Mouse (Mus musculus) mature B cell (primary cell): ENCODE data around the gene Ikzf2.

Experiments used
- in situ Hi-C: fragments of 300-500 bp; cut with MboI; formaldehyde crosslinking; loops from 2 replicates; pipeline ENCODE4 v1.14.3; 2019

The Ikzf2 gene

DNA sequence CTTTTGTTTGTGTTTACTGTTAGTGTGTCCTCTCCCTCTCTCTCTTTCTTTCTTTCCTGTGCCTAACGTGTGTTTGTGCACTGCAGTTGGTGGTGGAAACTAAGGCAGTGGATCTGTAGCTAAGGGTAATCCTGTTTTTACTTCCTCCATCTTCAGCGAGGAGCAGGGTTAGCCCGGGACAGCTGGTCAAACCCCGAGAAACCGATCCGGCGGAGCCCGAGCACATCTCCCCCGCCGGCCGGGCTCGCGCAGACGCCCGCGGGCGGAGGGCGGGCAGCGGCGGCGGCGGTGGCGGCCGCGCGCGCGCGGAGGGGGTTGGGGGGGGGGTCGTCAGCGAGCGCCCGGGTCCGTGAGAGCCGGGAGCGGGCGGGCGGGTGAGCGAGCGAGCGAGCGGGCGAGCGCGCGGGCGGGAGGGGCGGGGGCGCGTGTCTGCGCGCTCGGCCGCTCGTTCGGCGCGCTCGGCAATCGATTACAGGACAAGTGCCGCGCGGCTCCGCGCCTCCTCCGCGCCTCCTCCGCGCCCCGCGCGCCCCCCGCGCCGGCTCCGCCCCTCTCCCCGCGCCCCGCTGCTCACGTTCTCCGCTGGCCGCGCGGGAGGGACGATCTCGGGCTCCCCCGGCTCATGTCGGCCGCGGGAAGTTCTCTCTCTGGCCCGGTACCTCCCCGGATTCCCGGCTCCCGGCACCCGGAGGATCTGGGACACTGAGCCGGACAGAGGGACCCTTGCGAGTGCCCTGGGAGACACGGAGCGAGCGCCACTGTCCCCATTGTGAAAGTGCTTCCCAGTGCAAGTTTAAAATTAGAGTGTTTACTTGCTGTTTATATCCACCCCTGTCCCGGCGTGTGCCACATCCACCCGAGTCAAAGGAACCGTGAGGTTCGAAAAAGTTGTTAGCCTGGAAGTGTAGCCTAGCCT is at the start of gene Ikzf2:
Gene Ikzf2, minus strand, starts transcription at position 170 of the 916 bp plus-strand sequence.
- in situ Hi-C loops = no loop called here

DNA sequence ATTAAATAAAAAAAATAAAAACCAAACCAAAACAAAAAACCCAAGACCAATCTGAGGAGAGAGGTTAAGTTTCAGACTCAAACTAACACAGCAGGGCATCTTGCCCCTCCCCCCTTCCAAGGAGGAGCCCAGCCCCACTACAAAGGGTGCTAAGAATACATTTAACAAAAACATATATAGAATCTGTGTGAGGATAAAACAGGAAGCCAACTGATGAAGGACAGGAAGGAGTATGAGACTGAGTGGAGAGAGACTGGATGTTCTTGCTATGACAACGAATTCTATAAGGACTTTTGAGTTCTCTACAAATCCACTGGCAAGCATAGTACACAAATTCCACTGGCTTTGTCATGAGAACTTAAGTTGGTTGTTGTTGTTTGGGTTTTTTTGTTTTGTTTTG is 42.7 kb upstream of the Ikzf2 start:
- in situ Hi-C loops = no loop called here

DNA sequence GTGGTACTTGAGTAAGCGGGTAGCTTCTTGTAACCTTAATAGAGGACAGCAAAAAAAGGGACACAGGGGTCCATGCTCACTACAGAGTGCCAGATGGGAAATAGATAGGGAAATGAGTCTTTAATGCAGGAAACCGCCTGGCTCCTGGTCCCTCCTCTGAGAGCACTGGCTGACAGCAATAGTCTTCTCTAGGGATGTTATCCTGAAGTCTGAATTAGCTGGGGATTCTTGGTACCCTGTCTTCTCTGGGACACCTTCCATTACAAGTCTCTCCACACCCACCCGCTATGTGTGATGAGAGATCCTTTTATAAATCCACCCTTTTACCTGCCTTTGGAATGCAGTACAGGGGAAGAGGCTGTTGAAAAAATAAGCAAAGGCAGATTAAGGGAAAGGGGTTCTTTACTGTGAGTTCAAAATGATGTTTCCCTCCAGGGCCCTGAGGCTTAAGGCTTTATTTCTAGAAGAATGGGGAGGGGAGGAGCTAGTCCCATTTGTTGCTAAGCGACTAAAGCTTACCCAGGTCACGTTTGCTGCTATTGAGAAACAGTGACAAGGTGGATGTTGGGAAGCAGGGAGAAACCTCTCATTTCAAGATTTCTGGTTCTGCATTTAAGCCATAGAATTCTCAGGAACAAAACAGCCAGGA is 42.1 kb upstream of the Ikzf2 start:
- in situ Hi-C loops = no loop called here

DNA sequence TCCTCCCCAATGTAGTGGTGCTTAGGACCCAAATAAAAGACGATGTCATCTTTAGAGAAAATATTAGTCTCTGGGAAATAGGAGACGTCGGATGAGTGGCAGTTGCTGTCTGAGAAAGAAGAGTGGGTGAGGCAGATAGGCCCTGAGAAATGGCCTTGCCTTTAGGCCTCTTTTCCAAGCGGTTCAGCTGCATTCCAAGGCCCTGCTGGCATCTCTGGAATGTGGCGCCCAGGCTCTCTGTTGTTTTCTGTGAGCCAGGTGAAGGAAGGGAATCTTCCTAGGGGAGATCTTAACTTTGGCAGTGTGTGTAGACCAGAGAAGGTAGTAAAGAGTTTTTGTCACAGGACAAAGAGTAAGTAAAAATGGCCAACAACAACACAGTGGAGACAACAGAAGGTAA is 40.9 kb upstream of the Ikzf2 start:
- in situ Hi-C loops = no loop called here

DNA sequence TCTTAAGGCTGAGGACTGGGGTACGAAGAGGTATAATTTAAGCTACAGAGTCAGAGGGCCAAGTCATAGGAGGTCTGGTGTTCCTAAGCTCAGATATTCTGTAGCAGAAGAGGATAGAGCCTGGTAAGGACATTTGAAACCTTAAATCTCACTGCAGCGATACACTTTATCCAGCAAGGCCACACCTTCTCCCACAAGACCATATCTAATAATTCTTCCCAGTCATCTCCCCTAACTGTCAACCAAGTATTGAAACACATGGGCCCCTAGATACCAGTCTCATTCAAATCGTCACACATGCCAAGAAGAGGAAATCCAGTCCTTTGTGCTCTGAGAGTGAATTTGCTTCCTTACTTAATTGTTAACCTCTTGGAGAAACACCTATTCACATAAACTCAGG is 30.1 kb upstream of the Ikzf2 start:
- in situ Hi-C loops = no loop called here

DNA sequence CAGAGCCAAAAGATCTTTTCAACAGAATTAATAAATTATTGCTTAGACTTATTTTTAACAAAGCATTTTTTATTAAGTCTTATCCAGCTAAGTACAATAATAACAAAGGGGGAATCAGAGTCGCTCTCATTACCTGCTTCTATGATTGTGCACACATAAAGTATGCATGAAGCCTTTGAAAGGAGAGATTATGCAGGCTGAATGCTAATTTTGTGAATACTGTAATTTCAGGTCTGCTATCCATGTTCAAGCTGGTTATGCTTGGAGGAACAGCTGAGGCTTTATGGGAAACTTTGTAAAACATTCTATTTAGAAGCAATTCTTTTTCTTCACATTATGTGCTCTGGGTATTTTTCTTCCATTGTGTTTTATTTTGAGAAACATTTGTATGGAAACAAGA is 21.5 kb upstream of the Ikzf2 start:
- in situ Hi-C loops = no loop called here

DNA sequence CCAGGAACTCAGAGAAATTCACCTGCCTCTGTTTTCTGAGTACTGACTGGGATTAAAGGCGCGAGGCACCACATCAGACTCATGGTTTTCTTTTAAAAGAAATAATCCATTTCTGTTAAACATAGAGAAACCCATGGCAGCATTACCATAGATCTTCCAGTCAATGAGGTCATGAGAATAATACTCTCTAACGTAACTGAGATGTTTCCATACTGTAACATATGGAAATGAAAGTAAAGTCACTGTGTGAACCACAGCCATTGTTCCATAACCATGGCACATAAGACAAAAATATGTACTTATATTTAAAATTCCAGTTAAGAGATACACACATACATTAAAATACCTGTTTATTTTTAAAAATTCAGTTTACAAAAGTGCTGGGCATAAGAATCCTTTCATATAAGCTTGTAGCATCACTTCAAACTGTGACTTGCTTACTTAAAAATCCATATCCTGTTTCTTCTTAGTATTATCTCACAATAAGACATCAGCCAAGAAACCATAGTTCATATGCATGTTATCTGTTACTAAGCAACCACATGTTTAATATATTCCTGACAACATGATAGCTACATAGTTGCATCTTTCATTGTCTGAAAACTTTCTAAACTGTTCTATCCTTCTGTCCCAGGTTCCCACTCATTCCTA is 16.6 kb upstream of the Ikzf2 start:
- in situ Hi-C loops = no loop called here

DNA sequence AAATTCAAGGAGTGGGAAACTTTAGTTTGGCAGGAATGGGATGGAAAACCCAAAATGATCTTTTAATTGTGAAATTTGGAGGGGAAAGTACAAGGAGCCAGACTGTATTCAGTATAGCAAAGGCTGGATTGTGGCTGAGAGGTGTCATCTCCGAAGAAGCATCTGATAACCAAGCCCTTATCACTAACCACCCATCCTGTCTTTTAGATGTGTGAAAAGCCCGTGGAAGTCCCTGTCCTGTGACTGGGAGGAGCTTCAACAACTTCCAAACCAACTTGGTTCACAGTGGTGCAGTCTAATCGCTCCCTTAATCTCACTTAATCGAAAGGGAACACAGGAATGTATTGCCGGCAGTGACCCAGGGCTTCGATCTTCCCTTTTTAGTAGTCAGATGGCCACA is 4.9 kb upstream of the Ikzf2 start:
- in situ Hi-C loops = no loop called here

DNA sequence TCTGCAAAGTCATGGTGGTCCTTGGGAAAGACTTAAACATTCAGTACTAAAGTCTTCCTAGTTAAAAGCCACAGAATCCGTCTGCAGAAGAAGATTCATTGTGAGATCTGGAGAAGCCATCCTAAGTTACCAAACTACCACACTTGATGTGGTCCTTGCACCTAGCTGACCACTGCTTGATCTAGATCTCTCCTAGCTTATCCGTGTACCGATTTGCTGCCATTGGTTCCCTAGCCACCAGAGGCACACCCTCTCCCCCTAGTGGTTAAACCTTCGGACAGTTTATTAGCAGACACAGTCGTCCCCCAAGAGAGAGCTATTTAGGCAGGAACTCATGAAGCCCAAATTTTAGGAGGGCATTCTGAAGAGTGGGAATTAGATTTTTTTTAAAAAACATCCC is 1.9 kb upstream of the Ikzf2 start:
- in situ Hi-C loops = no loop called here

DNA sequence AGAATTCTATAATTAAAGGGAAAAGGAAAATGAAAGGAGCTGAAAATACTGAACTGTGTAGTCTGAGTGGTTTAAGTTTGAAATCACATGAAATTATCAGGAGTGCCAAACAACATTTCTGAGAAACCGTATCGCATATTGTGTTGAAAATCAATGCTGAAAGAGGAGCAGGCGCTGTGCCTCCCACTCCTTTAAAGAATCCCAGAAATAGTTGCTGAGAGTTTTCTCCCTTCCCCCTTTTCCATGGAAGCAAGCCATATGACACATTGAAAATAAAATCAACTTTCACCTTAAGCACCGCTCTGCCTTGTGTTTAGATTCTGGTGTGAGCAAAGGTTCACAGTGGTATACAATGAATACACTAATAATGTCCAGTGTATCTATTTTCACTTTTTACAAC is 1.1 kb upstream of the Ikzf2 start:
- in situ Hi-C loops = no loop called here

DNA sequence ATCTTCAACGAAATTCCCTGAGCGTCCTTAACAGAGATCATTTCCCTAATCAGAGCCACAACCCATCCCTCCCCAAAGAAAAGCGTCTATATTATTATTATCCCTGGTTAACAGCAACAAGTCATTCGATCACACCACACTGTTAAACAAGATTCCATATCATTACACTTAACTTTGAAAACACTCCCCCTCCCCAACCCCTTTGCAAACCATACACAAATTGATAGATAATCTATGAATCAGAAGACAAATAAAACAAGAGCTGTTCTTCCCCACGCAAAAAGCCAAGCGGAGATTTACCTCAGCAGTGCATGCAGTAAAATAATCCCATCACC is 337 bp downstream of the Ikzf2 start:
- in situ Hi-C loops = no loop called here

DNA sequence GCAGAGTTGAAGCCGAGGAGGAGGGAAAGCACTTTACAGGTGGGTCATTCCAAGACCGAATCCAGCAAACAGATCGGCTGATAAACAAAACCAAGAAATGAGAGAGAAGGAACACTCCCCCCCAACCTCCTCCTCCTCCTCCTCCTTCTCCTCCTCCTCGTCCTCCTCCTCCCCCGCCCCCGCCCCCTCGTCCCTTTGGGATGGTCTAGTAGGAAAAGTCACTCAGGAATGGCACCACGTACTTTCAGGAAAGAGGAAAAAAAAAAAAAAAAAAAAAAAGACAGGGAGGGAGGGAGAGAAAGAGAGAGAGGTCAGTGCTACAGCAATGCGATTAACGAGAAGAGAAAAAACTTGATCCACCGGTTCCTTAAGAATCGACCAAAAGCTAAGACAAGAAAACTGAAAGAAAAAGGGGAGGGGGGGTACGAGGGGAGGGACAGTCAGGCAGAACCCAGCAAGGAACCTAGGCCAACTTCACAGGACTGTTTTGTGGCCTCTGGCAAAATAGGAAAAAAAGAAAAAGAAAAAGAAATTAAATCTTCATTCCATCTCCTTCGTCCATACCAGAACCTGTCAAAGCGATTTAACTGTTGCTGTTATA is 1.1 kb downstream of the Ikzf2 start:
- in situ Hi-C loops = no loop called here

DNA sequence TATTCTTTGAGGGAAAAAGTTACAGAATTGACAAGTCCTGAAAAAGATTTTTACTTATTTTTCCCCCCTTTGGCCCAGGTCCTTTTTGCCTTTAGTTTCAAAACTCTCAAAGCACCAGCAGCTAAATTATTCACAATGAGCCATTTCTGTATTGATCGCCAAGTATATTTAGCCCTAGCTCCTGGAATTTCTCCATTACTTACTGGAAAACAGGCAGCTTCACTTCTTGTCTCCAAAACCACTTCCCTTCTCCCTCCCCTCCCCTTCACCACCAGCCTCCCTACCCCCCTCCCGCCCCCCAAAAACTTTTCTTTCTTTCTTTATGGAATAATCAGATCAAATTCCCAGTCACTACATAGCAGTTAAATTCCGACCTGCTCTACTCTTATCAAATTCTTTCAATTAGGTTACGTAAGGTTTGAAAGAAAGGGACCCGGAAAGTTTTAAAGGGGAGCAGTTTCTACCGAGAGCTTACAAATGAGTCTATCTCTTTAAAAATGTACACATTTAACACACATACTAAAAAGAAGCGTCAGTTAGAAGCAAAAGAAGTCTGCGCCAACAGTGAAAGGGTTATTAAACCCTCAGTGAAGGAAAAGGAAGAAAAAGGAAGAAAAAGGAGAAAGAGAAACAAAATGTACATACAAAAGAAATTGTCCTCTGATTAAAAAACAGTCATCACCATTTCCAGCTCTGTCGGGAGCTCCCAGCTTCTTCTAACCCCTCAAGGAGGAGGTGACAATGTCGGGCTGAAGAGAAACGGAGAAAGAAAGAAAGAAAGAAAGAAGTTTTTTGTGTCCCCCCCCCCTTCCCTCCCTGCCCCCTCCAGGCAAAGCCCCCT is 1.8 kb downstream of the Ikzf2 start:
- in situ Hi-C loops = no loop called here

DNA sequence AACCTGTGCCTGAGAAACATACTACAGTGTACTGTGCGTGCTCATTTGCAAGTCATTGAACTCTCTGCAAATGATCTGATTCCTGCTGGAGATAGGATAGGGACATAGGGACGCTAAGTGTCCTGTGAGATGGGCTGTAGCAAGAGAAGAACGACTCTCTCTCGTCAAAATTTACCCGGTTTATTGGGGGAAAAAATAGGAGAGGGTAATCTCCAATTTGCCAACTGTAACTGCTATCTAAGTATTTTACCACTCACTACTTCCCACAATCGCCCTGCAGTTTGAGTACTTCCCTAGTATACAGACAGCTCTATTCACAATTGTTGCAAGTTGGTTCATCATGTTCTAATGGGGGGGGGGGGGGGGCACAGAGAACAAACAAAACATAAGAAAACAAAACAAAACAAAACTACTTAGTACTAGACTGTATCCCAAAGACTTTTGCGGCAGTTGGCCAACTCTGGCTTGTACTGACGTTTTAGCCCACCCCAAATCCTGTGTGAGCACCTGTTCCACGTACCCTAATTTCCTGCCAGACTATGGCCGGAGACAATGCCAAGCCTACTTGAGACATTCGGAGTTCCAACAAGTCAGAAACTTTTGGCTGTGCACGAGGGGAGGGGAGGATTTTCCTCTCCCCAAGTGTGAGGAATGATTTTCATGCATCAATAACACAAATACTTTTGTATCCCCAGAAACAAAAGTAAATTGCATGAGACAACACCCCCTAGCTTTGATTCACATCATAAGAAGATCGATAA is 2.6 kb downstream of the Ikzf2 start:
- in situ Hi-C loops = no loop called here

DNA sequence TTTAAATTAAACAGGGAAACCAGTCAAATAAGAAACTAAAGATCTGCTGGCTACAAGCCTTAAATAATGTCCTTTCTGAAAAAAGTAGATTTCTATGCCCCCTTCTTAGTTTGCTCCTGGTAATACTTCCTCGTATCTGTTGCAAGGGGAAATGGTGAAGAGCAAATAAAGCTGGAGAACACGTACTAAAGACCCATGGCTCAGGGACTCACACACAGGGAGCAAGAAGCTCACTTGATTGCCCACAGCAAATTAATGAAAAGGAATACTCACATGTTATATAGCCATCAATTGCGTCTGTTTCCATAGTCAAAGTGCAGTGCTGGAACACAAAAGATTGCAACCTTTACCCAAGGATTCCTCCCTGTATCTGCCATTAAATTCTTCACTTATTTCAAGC is 3.2 kb downstream of the Ikzf2 start:
- in situ Hi-C loops = no loop called here

DNA sequence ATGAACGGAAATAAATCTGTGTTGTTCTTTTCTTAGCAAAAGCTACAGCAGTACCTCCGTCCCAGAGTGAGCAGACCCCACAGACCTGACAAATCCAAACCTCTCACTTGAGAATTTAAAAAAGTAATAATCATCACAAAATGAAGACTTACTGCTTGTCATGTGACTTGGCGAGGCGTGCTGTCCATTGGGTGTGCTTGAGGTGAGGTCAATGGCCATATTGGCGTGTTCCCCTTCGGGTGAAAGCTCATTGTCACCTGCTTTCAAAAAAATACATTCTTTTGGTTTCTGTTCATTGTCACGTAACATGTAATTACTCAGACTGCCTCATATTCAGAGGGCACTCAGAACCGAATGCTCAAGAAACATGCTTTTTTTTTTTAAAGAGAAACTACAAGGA is 4.0 kb downstream of the Ikzf2 start:
- in situ Hi-C loops = no loop called here

DNA sequence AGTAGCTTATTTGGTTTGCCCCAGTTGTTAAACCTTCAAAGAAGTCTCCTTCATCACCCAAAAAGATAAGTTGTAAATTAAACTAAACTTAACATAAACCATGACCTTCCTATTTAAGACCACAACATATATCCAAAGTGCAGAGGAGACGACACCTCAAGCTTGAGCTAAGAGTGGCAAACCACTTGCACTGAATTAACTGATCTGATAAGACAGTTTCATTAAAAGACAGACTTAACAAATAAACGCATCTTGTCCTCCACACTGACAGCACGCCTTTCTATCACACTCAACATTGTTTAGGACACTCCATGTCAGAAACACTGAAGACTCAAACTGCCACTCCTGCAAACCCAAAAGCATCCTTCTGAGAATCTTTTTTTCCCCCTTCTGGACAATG is 4.8 kb downstream of the Ikzf2 start:
- in situ Hi-C loops = no loop called here

DNA sequence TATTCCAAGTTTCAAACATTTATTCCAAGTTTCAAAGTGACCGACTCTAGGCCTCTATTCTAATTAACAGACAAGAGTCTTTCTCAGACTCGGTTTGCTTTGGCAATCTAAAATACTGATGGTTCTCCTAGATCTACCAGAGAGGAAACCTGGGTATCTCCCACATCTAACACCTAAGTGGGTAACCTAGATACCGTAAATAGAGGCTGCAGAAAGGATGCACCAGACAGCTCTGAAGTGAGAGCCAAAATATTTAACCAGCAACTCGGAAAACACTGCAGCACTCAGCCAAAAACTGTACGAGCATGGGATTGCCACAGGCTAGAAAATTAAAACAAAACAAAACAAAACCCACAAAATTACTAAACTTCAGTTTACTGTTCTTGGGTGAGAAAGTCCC is 6.0 kb downstream of the Ikzf2 start:
- in situ Hi-C loops = no loop called here

DNA sequence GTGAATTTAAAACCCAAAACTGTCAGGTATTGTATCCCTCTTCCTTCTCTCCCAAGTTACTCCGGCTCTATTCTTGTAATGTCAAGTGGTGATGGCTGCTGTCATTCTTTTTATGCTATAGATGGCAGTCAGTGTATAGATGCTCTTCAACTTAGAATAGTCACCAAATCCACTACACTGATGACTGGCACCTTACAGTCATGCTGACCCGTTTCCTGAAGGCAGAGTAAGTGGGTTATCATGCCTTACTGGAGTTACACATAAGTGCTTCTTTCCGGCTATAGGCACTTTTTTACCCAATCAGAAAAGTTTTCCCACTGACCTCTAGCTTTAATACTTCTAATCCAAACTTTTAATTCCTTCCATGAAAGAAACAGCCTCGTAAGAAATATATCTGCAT is 6.5 kb downstream of the Ikzf2 start:
- in situ Hi-C loops = no loop called here

DNA sequence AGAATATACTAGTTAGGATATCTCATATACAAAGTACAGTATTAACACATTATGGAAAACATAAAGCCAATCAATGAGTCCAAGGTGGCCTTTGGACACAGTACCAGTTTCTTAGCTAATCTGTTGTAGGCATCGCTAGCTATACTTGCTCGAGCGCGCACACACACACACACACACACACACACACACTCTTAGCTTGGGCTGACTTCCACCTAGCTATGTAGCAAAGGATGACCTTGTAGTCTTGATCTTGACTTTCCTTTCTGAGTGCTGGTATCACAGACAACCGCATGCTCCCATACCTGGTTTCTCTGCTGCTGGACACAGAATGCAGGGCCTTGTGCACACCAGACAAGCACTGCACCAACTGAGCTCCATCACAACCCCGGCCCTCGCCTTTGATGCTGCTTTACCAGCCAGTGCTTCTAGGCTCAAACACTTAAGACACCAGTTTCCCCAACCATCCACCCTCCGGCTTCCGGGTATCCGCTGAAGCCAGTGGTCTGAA is 17.1 kb downstream of the Ikzf2 start:
- in situ Hi-C loops = no loop called here

DNA sequence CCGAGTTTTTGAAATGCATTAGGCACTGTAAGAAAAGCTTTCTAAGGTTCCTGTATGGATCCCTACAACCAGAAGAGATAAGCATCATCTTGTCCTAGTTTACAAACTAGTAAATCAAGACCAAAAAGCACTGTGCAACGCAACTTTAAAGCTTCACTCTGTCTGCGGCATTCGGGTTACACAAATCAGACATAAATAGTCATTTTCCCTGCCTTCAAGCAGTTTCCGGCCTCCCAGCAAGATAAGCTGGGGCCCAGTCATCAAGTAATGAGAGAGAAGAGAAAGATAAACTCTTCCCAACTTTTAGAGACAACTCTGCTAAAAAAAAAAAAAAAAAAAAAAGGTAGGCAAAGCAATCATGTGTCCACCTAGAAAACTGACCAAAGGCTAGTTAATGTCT is 19.6 kb downstream of the Ikzf2 start:
- in situ Hi-C loops = no loop called here
